Mouse (Mus musculus) bone marrow, adult 2 months (tissue): Measurements from ENCODE around the gene Olfr147.
"Not testable (repeated sequence)": the region's sequence is repeated elsewhere in the genome, so short reads cannot be mapped to it uniquely, and the experiment has no call there.

Source experiments
- CTCF ChIP-seq: fragments of 200-500 bp; IDR thresholded peaks from 2 replicates; pipeline ENCODE4 v1.5.1; 2011; ENCODE audit warnings: low read length, control low read depth; ENCODE audit not compliant: control insufficient read depth, insufficient read depth
- POLR2A ChIP-seq: fragments of 200-500 bp; IDR thresholded peaks from 2 replicates; pipeline ENCODE4 v1.6.1; 2011; ENCODE audit warnings: low read depth, mild to moderate bottlenecking, control low read depth, low read length, borderline replicate concordance; ENCODE audit not compliant: control insufficient read depth

GRCm38 (mm10) chr9:38413502-38413901 is 12.0 kb downstream of the Olfr147 start:
- not testable (repeated sequence) for TF ChIP-seq CTCF, POLR2A
